Mouse (Mus musculus) heart, postnatal 0 days (tissue): ENCODE results near the gene Olfr750. TPM values are rescaled to one million over a fixed set of nuclear protein-coding genes. Genes with fewer than 3 reads are reported as not detected.

Source experiments
- ATAC-seq: fragments of 200-750 bp; cut with Nextera tagmentation; 2 replicates; pipeline ENCODE4 v1.8.0; 2017; ENCODE audit warnings: low read depth, moderate number of reproducible peaks, moderate library complexity; ENCODE audit not compliant: insufficient read depth
- DNase-seq: peaks from one replicate; pipeline ENCODE4 v3.0.0-alpha.2; 2016; ENCODE audit warnings: low spot score
- H3K27ac ChIP-seq: fragments of 300-500 bp; sonication (generic); 2 replicates; pipeline ENCODE4 v1.5.1; 2014; ENCODE audit warnings: low read depth, mild to moderate bottlenecking
- H3K27me3 ChIP-seq: fragments of 300-500 bp; sonication (generic); 2 replicates; pipeline ENCODE4 v1.6.1; 2014; ENCODE audit warnings: low read length, mixed read lengths; ENCODE audit not compliant: control insufficient read depth, insufficient read depth
- H3K36me3 ChIP-seq: fragments of 300-500 bp; sonication (generic); replicated peaks from 2 replicates; pipeline ENCODE4 v1.6.1; 2014; ENCODE audit warnings: low read length, mixed read lengths; ENCODE audit not compliant: control insufficient read depth, insufficient read depth
- H3K4me1 ChIP-seq: fragments of 300-500 bp; sonication (generic); 2 replicates; pipeline ENCODE4 v1.6.1; 2014; ENCODE audit warnings: antibody characterized with exemption; ENCODE audit not compliant: control insufficient read depth, insufficient read depth
- H3K4me2 ChIP-seq: fragments of 300-500 bp; sonication (generic); 2 replicates; pipeline ENCODE4 v1.6.1; 2014; ENCODE audit warnings: low read depth, mild to moderate bottlenecking, low read length, moderate library complexity
- H3K4me3 ChIP-seq: fragments of 300-500 bp; sonication (generic); 2 replicates; pipeline ENCODE4 v1.5.1; 2014; ENCODE audit warnings: low read depth, low read length
- H3K9ac ChIP-seq: fragments of 300-500 bp; sonication (generic); replicated peaks from 2 replicates; pipeline ENCODE4 v1.6.1; 2014; ENCODE audit warnings: low read depth, low read length, mixed read lengths
- H3K9me3 ChIP-seq: fragments of 300-500 bp; sonication (generic); replicated peaks from 2 replicates; pipeline ENCODE4 v1.6.1; 2016; ENCODE audit warnings: low read length; ENCODE audit not compliant: control insufficient read depth
- CTCF ChIP-seq: IDR thresholded peaks from 2 replicates; pipeline ENCODE4 v1.5.1; 2016; ENCODE audit warnings: antibody characterized with exemption, control low read depth, low read depth
- EP300 ChIP-seq: IDR thresholded peaks from 2 replicates; pipeline ENCODE4 v1.6.1; 2016; ENCODE audit warnings: antibody characterized with exemption, low read depth
- WGBS: fragments of 180-500 bp; shearing (Covaris S2); extraction: QIAGEN DNeasy Blood & Tissue Kit; methylation state at CpG from one replicate; pipeline ENCODE4 v1.1.7; 2014; 5-methylcytosine and 5-hydroxymethylcytosine counted together
- polyA plus RNA-seq: library from polyadenylated mRNA; unstranded; fragments of >200 nt; fragmentation: Nextera tagmentation; extraction: Ambion mirVana; gene quantifications from 2 replicates; pipeline ENCODE4 v1.2.1, GENCODE M21; 2015
- total RNA-seq: library from RNA; depleted of rRNA; stranded (reverse); fragments of >200 nt; gene quantifications from 2 replicates; pipeline ENCODE4 v1.2.3, GENCODE M21; 2014; ENCODE audit warnings: low replicate concordance

Olfr750 gene
- total and polyA plus RNA-seq, 2 experiments from 2014 or later, result not detected

GRCm38 (mm10) chr14:51085911-51086310 lies 11.7 kb upstream of the Olfr750 start:
- 78% methylated on average over 4 of the region's 4 CpGs for WGBS
- DNase-seq (no peak), ATAC-seq (no peak)
- Histone ChIP-seq H3K4me2 (no peak overlapping the region), H3K27me3 (no peaks in the 10 kb centered on the region), H3K9ac (no peak overlapping the region), H3K4me1 (peaks cover 3% of the 10 kb centered on the region; the same call in 1 of the 2 replicates), H3K36me3 (no peaks in the 10 kb centered on the region), H3K9me3 (no peaks in the 10 kb centered on the region), H3K27ac (no peak overlapping the region), H3K4me3 (no peak overlapping the region)
- TF ChIP-seq EP300 (no peak), CTCF (no peak)

- no peak for ATAC-seq
- Histone ChIP-seq H3K36me3 (no peaks in the 10 kb centered on the region), H3K27ac (no peak overlapping the region), H3K4me2 (no peak overlapping the region), H3K9me3 (no peaks in the 10 kb centered on the region), H3K27me3 (no peaks in the 10 kb centered on the region), H3K9ac (no peak overlapping the region), H3K4me1 (peaks cover 3% of the 10 kb centered on the region; the same call in 1 of the 2 replicates), H3K4me3 (no peak overlapping the region)
- no peak for DNase-seq
- TF ChIP-seq EP300, result no peak
- TF ChIP-seq CTCF, result no peak
- 83% methylated on average over 2 of the region's 2 CpGs for WGBS
Measured at GRCm38 (mm10) chr14:51085086-51085485, 10.9 kb upstream of the Olfr750 start.

- DNase-seq (no peak), ATAC-seq (no peak)
- Histone ChIP-seq H3K27ac (no peak overlapping the region), H3K9ac (no peak overlapping the region), H3K27me3 (no peaks in the 10 kb centered on the region), H3K9me3 (no peaks in the 10 kb centered on the region), H3K4me1 (peaks cover 3% of the 10 kb centered on the region; the same call in 1 of the 2 replicates), H3K4me3 (0 out of 2 replicates have a peak overlapping the region, but pooled peaks have one; percentile 64), H3K4me2 (peak overlapping the region; percentile 81), H3K36me3 (no peaks in the 10 kb centered on the region)
- TF ChIP-seq EP300, result no peak
- TF ChIP-seq CTCF, result no peak
- 28% methylated on average over 7 of the region's 7 CpGs for WGBS
Measured at GRCm38 (mm10) chr14:51083805-51084204, 9.6 kb upstream of the Olfr750 start.

GRCm38 (mm10) chr14:51082599-51083581 lies 8.7 kb upstream of the Olfr750 start:
- Histone ChIP-seq H3K4me1 (peaks cover 3% of the 10 kb centered on the region; the same call in 1 of the 2 replicates), H3K4me2 (peak overlapping the region; percentile 81), H3K9ac (peak overlapping the region; percentile 52), H3K36me3 (no peaks in the 10 kb centered on the region), H3K4me3 (peak overlapping the region; percentile 64), H3K9me3 (no peaks in the 10 kb centered on the region), H3K27me3 (no peaks in the 10 kb centered on the region), H3K27ac (no peak overlapping the region)
- DNase-seq (peak; percentile 30), ATAC-seq (peak; percentile 42)
- no peak for TF ChIP-seq CTCF
- no peak for TF ChIP-seq EP300
- WGBS, result 2% methylated on average over 37 of the region's 40 CpGs

GRCm38 (mm10) chr14:51081035-51081434 lies 6.8 kb upstream of the Olfr750 start:
- Histone ChIP-seq H3K27me3 (no peaks in the 10 kb centered on the region), H3K4me2 (no peak overlapping the region), H3K4me1 (peaks cover 3% of the 10 kb centered on the region; the same call in 1 of the 2 replicates), H3K9me3 (no peaks in the 10 kb centered on the region), H3K36me3 (no peaks in the 10 kb centered on the region), H3K9ac (no peak overlapping the region), H3K27ac (no peak overlapping the region), H3K4me3 (no peak overlapping the region)
- TF ChIP-seq EP300 (no peak), CTCF (no peak)
- 88% methylated on average over 2 of the region's 2 CpGs for WGBS
- no peak for ATAC-seq
- no peak for DNase-seq
